Mouse (Mus musculus): ENCODE measurements around the gene Agbl2. TPM values are rescaled to one million over a fixed set of nuclear protein-coding genes. Genes with fewer than 3 reads are reported as not detected.
"Not testable (repeated sequence)": the region's sequence is repeated elsewhere in the genome, so short reads cannot be mapped to it uniquely, and the experiment has no call there.

The Agbl2 gene
- polyA plus RNA-seq, 1 experiment from 2014 or later = 1.7 TPM

DNA sequence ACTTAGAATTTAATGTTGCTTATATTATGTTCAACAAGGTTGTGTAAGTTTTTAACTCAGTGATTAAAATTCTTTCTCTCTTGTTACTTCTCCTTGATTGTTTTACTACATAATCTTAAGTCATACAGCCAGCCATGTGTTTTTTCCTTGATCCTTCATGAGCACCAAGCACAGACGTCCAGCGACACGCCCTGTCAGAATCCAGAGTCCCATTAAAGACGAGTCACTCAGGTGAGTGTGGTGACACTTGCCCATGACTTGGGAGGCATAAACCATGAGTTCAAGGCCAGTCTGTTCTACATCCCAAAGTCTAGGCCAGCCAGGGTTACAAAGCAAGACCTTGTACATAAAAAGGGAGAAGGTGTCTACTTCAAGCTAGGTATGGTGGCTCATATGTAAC, 33.6 kb downstream of the Agbl2 start:
- no peaks in the 10 kb centered on the region for H3K27me3 ChIP-seq
- ATAC-seq (replicated peaks; ENCODE audit: insufficient number of reproducible peaks, insufficient read depth, low FRiP score, low read depth) = no peak
- no peaks in the 10 kb centered on the region for H3K4me1 ChIP-seq (replicated peaks)
- H3K9ac ChIP-seq = no peak overlapping the region
- H3K4me3 ChIP-seq = no peak overlapping the region
- no peak overlapping the region for H3K4me2 ChIP-seq
- H3K9me3 ChIP-seq (replicated peaks) = no peaks in the 10 kb centered on the region
- no peaks in the 10 kb centered on the region for H3K36me3 ChIP-seq
- no peak overlapping the region for H3K27ac ChIP-seq
- WGBS = 79% methylated on average over 4 of the region's 4 CpGs

DNA sequence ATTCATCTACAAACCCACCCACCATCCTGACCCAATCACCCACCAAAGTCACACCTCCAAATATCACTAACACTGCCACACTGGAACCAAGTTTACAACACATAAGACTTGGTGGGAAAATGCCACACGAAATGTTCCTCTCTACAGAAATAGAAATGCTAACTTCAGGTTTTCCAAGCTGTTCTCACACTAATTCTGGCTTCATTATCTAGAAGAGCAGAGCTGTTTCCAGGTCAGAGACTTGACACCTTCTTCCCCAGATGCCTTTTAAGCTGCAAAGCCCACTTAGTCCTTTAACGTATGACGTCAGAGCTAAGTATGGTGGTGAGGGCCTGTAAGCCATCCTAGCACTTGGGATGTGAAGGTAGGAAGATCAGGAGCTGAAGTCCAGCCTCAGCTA, 36.2 kb downstream of the Agbl2 start:
- no peaks in the 10 kb centered on the region for H3K27me3 ChIP-seq

DNA sequence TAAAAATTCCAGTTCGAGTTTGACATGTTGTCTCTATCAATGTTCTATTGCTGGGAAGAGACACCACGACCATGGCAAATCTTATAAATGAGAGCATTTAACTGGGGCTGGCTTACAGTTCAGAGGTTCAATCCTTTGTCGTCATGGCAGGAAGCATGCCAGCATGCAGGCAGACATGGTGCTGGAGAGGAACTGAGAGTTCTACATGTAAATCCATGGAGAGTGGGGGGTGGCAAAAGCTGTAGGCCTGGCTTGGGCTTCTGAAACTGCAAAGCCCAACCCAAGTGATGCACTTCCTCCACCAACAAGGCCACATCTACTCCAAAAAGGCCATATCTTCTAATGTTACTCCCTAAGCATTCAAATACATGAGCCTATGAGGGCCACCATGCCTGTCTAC, 38.4 kb downstream of the Agbl2 start:
- H3K36me3 ChIP-seq = no peaks in the 10 kb centered on the region
- H3K4me3 ChIP-seq = no peak overlapping the region
- WGBS = 87% methylated on average over 3 of the region's 3 CpGs
- no peaks in the 10 kb centered on the region for H3K27me3 ChIP-seq
- H3K4me1 ChIP-seq (replicated peaks) = no peaks in the 10 kb centered on the region
- no peak for ATAC-seq (replicated peaks; ENCODE audit: insufficient number of reproducible peaks, insufficient read depth, low FRiP score, low read depth)
- H3K9me3 ChIP-seq (replicated peaks) = no peaks in the 10 kb centered on the region
- no peak overlapping the region for H3K4me2 ChIP-seq
- no peak overlapping the region for H3K9ac ChIP-seq
- H3K27ac ChIP-seq = no peak overlapping the region

More for the DNA sequence above, 36.2 kb downstream of the Agbl2 start:
- Histone ChIP-seq H3K27ac (no peak overlapping the region), H3K9ac (no peak overlapping the region), H3K4me1 (replicated peaks) (no peaks in the 10 kb centered on the region), H3K4me3 (no peak overlapping the region), H3K36me3 (no peaks in the 10 kb centered on the region), H3K9me3 (replicated peaks) (no peaks in the 10 kb centered on the region), H3K4me2 (no peak overlapping the region)
- no peak for ATAC-seq (replicated peaks; ENCODE audit: insufficient number of reproducible peaks, insufficient read depth, low FRiP score, low read depth)
- WGBS = 53% methylated on average over 3 of the region's 3 CpGs

DNA sequence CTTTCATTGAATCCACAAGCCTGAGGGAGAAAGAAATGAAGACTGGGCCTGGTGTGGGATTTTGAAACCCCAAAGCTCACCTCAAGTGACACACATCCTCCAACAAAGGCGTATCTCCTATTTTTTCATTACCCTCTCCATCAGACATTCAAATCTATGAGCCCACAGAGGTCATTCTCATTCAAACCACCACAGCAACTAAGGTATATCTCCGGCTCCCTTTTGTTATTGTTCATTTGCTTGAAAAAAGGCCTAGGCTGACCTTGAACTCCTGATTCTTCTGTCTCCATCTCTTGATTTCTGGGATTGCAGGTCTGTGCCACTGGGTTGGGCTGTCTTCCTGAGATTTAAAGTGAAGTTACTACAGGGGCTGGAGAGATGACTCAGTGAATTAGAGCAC, 40.5 kb downstream of the Agbl2 start:
- 81% methylated on average over 2 of the region's 2 CpGs for WGBS
- Histone ChIP-seq H3K9me3 (replicated peaks) (no peaks in the 10 kb centered on the region), H3K9ac (no peak overlapping the region), H3K36me3 (no peaks in the 10 kb centered on the region), H3K4me1 (replicated peaks) (no peaks in the 10 kb centered on the region), H3K27me3 (no peaks in the 10 kb centered on the region), H3K4me3 (no peak overlapping the region), H3K27ac (no peak overlapping the region), H3K4me2 (no peak overlapping the region)
- ATAC-seq (replicated peaks; ENCODE audit: insufficient number of reproducible peaks, insufficient read depth, low FRiP score, low read depth) = no peak

DNA sequence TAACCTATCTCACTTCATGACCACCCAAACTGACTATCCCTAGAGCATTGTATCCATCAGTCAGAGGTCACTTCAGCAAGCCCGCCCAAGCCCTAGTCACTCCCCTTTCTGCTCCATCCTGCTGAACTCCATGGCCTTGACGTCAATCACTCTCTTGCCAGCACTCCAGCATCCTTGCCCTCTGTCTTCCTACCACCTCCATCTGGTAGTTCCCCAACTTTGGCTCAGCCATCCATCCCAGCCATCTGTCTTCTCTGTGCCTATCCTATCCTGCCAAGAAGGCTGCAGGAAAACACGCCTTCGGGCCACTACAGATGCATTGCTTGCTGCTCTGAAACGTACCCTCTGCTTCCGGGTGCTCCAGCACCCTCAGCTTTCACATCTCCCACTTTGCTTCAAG, 41.3 kb downstream of the Agbl2 start:
- no peak overlapping the region for H3K4me2 ChIP-seq
- H3K9ac ChIP-seq = no peak overlapping the region
- H3K4me3 ChIP-seq = no peak overlapping the region
- no peaks in the 10 kb centered on the region for H3K36me3 ChIP-seq
- no peaks in the 10 kb centered on the region for H3K27me3 ChIP-seq
- WGBS = 81% methylated on average over 6 of the region's 6 CpGs
- no peaks in the 10 kb centered on the region for H3K9me3 ChIP-seq (replicated peaks)
- no peak overlapping the region for H3K27ac ChIP-seq
- no peaks in the 10 kb centered on the region for H3K4me1 ChIP-seq (replicated peaks)
- ATAC-seq (replicated peaks; ENCODE audit: insufficient number of reproducible peaks, insufficient read depth, low FRiP score, low read depth) = no peak

DNA sequence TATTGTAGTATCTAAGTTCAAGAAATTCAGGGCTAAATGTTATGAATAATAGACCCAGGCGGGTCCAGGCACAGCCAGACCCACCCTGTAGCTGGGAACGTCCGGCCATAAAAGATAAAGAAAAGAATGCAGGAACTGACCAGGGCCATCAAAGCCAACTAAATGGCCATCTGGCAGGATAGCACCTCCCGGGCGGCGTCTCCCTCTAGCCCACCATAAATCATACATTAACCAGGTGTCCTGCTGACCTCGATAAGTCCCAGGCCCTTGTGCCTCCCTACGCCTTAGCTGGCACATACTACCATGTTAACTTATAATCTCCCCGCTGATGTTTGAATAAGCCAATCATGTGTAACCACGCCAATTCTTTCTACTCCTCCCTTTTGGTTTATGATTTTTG, 42.0 kb downstream of the Agbl2 start:
- H3K4me3 ChIP-seq; H3K36me3 ChIP-seq; H3K27ac ChIP-seq; H3K9me3 ChIP-seq (replicated peaks); ATAC-seq (replicated peaks; ENCODE audit: insufficient number of reproducible peaks, insufficient read depth, low FRiP score, low read depth); H3K27me3 ChIP-seq; H3K4me2 ChIP-seq; H3K4me1 ChIP-seq (replicated peaks); H3K9ac ChIP-seq: not testable (repeated sequence)
- 64% methylated on average over 10 of the region's 10 CpGs for WGBS

DNA sequence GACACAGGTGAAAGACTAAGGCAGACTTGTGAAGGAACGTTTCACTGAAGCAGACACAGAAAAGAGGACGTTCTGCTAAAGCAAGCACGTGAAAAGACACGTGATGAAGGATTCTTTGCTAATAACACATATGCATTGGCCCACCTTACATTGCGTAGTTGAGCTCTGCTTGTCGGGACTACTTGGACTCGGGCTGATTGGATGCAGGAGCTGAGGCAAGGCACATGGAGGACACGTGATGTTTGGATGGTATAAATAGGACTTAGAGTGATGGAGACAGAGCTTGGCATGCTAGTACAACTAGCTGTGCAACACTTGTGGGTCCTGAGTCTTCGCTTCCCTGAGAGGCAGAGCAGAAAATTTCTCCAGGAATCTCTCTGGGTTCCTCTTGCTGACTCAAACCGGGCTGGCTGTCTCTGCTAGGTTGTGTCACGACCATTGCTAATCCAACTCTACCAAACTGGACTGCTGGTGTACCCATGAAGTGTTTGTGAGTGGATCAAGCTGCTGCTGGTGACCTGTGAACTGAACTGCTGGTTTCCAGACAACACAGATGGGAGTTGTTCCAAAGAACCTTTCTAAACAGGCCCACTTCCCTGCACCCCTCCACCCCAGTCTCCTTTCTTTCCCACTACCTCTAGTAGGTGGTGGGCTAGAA, 43.1 kb downstream of the Agbl2 start:
- Histone ChIP-seq H3K4me1 (replicated peaks) (no peaks in the 10 kb centered on the region), H3K27ac (no peak overlapping the region), H3K9me3 (replicated peaks) (no peaks in the 10 kb centered on the region), H3K4me2 (no peak overlapping the region), H3K27me3 (no peaks in the 10 kb centered on the region), H3K9ac (no peak overlapping the region), H3K4me3 (no peak overlapping the region), H3K36me3 (no peaks in the 10 kb centered on the region)
- ATAC-seq (replicated peaks; ENCODE audit: insufficient number of reproducible peaks, insufficient read depth, low FRiP score, low read depth) = no peak
- WGBS = 77% methylated on average over 11 of the region's 11 CpGs

DNA sequence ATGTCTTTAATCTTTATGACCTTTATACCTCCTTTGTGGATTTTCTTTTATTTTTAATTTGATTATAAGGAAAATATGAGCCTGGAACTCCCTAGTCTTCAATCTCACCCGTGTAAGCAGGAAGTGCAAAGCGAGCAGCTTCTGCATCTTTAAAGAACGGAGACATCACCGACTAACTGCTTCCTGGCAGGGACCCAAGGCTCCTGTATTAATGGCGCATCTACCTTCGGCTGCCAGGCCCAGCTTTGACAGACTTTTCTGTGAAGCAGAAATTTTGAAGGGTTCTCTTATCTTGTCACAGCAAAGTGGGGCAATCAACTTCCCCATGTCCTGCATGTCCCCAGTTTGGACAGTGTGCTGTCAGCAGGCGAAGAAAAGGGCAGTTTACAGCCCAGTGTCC, 46.2 kb downstream of the Agbl2 start:
- no peaks in the 10 kb centered on the region for H3K36me3 ChIP-seq
- H3K4me1 ChIP-seq (replicated peaks) = no peaks in the 10 kb centered on the region
- no peak overlapping the region for H3K4me3 ChIP-seq
- WGBS = 44% methylated on average over 7 of the region's 7 CpGs
- H3K9me3 ChIP-seq (replicated peaks) = no peaks in the 10 kb centered on the region
- no peak overlapping the region for H3K4me2 ChIP-seq
- H3K9ac ChIP-seq = no peak overlapping the region
- H3K27ac ChIP-seq = no peak overlapping the region
- H3K27me3 ChIP-seq = no peaks in the 10 kb centered on the region
- no peak for ATAC-seq (replicated peaks; ENCODE audit: insufficient number of reproducible peaks, insufficient read depth, low FRiP score, low read depth)

DNA sequence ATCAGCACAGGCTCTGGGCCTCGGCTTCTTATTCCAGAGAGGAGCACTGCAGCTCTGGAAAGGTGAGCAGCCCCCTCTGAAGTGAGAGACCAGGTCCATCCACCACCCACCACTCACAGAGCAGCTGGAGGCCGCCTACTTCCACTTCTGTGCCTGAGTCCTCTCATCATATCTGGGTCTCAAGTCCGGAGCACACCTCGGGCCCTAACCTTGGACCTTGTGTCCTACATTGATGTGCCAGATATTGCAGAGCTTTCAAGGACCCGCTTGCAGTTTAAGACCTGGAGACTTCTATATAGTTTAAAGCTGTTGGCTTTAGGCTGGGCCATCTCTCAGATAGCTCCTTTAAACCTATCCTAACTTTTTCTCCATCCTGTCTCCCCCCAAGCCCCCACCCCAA, 51.0 kb downstream of the Agbl2 start:
- no peak overlapping the region for H3K9ac ChIP-seq
- no peaks in the 10 kb centered on the region for H3K9me3 ChIP-seq (replicated peaks)
- H3K4me3 ChIP-seq = no peak overlapping the region
- no peak overlapping the region for H3K4me2 ChIP-seq
- H3K36me3 ChIP-seq = no peaks in the 10 kb centered on the region
- WGBS = 74% methylated on average over 5 of the region's 5 CpGs
- no peaks in the 10 kb centered on the region for H3K4me1 ChIP-seq (replicated peaks)
- no peak overlapping the region for H3K27ac ChIP-seq
- ATAC-seq (replicated peaks; ENCODE audit: insufficient number of reproducible peaks, insufficient read depth, low FRiP score, low read depth) = no peak
- H3K27me3 ChIP-seq = no peaks in the 10 kb centered on the region

DNA sequence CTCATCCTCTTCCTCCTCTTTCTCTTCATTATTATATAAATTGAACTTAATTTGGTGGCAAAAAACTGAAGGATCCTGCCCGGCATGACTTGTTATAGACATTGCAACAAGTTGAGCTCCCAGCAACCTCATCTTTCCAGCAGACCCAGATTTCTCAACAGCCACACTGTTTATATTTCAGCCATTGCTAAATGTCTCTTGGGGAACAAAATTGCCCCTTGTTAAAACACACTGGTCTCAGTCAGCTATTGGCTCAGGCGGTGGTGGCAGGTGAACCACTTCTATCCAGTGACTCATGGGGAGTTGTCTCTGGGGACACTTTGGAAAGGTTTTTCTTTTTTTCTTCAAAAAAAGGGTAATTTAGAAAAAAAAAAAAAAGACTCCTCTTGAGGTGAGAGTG, 56.1 kb downstream of the Agbl2 start:
- H3K27me3 ChIP-seq = no peaks in the 10 kb centered on the region
- H3K27ac ChIP-seq = no peak overlapping the region
- H3K4me1 ChIP-seq (replicated peaks) = no peaks in the 10 kb centered on the region
- H3K9me3 ChIP-seq (replicated peaks) = no peaks in the 10 kb centered on the region
- 87% methylated on average over 2 of the region's 2 CpGs for WGBS
- no peak overlapping the region for H3K9ac ChIP-seq
- no peak for ATAC-seq (replicated peaks; ENCODE audit: insufficient number of reproducible peaks, insufficient read depth, low FRiP score, low read depth)
- no peaks in the 10 kb centered on the region for H3K36me3 ChIP-seq
- H3K4me2 ChIP-seq = no peak overlapping the region
- no peak overlapping the region for H3K4me3 ChIP-seq

DNA sequence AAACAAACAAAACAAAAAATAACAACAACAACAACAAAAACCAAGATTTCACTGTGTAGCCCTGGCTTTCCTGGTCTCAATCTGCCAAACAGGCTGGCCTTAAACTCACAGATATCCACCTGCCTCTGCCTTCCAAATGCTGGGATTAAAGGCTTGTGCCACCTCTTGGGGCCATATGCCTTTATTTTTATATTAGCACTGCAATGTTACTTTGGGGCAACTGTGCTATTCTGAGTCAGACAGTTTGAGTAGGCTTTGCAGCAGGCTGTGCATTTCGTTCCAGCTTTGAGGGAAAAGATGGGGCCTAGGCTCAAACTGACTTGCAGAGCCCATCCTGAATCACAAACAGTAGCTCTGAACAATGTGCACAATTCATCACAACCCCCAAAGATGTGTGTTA, 61.1 kb downstream of the Agbl2 start:
- H3K27ac ChIP-seq = no peak overlapping the region
- 82% methylated on average over 1 of the region's 1 CpGs for WGBS
- H3K9me3 ChIP-seq (replicated peaks) = no peaks in the 10 kb centered on the region
- no peak overlapping the region for H3K4me3 ChIP-seq
- H3K4me2 ChIP-seq = no peak overlapping the region
- no peak for ATAC-seq (replicated peaks; ENCODE audit: insufficient number of reproducible peaks, insufficient read depth, low FRiP score, low read depth)
- no peaks in the 10 kb centered on the region for H3K36me3 ChIP-seq
- H3K9ac ChIP-seq = no peak overlapping the region
- H3K27me3 ChIP-seq = no peaks in the 10 kb centered on the region
- peaks cover 12% of the 10 kb centered on the region for H3K4me1 ChIP-seq (replicated peaks)

DNA sequence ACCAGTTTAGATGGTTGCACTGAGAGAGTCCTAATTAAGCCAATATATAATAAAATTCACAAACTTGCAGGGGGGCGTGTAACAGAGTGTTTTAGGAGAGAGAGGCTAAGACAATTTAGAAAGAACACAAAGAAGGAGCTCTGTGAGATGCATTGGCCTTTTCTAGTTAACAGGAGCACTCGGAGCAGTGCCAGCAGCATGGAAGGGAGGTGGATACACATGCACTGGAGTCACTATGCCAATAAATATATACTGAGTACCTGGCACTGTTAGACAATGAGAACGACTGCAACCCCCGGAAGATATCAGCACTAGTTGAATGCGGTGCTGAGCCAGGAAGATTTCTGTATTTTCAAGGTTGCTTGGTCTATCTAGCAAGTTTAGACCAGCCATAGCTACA, 61.7 kb downstream of the Agbl2 start:
- WGBS = 70% methylated on average over 5 of the region's 5 CpGs

More for the DNA sequence above, 61.7 kb downstream of the Agbl2 start:
- no peak overlapping the region for H3K4me3 ChIP-seq
- no peaks in the 10 kb centered on the region for H3K36me3 ChIP-seq
- no peaks in the 10 kb centered on the region for H3K9me3 ChIP-seq (replicated peaks)
- H3K4me1 ChIP-seq (replicated peaks) = peaks cover 18% of the 10 kb centered on the region
- H3K9ac ChIP-seq = no peak overlapping the region
- no peak overlapping the region for H3K27ac ChIP-seq
- H3K27me3 ChIP-seq = no peaks in the 10 kb centered on the region
- no peak overlapping the region for H3K4me2 ChIP-seq
- ATAC-seq (replicated peaks; ENCODE audit: insufficient number of reproducible peaks, insufficient read depth, low FRiP score, low read depth) = no peak

All from heart, embryonic 15.5 days (tissue).